Mouse (Mus musculus) kidney, adult 8-10 months (tissue): ENCODE data around the gene Mad2l1.

ENCODE experiments used
- DNase-seq, 2 experiments: peaks; one replicate each; pipeline ENCODE4 v3.0.0; 2022

Mad2l1 gene

DNA sequence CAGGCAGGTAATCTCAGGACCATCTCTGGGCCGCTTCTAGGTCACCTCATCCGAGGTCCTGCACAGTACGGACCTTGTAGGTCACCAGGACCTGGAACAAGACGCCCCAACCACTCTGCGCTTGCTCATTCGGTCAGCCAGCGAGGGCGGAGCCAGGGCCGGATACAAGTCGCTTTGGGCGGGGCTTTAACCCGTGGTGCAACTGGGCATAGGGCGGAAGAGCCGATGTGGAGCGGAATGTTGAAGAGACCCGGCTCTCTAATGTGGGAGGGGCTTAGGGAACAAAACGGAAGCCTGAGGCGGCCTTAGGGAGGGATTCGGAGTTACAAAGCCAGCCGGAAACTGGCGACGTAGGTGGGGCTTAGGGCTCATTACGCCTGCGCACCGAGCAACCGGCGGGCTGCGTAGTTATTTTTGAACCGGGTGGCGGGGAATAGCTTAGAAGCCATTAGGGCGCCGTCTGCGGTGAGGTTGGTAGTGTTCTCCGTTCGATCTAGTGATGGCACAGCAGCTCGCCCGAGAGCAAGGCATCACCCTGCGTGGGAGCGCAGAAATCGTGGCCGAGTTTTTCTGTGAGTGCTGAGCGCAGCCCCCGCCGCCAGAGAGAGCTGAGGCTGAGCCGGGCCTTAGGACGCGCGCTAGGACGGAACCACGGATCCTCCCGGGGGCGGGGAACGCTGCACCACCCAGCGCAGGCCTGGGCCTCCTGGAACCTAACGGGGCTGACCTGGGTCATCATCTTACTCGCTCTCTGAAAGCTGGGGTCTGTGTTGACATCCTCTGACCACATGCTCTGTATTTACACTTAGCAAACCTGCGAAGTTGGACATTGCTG, at the start of gene Mad2l1:
Mad2l1 (plus strand) TSS at position 363 of the 835 bp plus-strand sequence.
- DNase-seq, result peak; percentile 99

DNA sequence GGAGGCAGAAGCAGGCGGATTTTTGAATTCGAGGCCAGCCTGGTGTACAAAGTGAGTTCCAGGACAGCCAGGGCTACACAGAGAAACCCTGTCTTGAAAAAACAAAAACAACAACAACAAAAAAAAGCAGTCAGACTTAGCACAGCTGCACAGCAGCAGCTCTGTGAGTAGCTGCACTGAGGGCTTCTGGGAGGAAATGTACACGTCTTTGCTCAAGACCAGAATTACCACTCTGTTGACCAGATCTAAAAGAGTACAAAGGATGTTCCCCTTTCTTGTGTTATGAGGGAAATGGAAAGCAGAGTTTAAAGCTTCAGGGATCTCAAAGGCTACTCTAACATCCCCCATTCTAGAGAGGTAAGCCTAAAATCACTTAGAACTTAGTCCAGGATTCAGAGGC, 41.5 kb upstream of the Mad2l1 start:
- no peak for DNase-seq

DNA sequence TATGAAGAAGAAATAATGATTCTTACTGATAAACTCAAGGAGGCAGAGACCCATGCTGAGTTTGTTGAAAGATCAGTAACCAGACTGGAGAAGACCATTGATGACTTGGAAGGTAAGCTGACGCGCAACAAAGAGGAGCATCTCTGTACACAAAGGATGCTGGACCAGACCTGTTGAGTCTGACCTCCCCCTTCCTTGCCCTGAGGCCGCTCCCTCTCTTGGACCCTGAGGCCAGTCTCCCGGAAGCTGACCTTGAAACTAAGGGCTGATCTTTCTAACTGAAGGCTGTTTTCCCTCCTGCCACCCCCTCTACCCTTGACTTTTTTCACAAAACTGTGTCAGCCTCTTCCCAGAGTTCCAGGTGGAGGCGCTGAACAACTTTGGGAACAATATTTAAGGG, 18.8 kb upstream of the Mad2l1 start:
- no peak for DNase-seq

DNA sequence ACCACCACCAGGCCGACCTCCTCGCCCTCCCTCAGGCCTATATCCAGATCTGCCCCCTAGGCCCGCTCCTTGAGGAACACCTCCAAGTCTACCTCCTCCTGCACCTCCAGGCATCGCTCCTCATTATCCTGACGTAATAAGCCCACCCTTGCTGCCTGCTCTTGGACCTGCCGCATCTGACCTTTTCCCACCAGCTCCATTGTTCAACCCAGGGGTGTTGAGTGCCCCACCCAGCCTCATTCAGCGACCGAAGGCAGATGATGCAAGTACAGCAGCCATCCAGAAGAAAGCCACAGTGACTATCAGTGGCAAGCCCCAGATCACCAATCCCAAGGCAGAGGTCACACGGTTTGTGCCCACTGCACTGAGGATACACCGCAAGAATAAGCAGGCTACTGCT, 6.8 kb upstream of the Mad2l1 start:
- DNase-seq, result no peak

DNA sequence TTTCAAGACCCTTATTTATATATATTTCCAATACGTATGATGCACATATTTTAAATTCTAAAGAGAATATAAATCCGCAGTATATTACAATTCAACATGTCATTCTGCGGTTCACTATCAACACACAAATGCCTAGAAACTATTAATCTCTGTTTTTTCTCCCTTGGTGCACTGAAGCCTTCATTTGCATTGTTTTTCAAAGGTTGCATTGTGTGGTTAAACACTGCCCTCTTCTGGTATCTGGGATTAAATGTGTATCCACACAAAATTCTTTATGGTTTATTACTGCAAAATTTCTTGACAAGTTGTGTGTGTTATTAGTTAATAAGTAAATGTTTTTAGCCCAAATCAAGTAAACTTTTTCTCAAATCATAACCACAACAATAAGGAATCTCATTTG, 1.9 kb upstream of the Mad2l1 start:
- peak in 1 of 2 experiments; percentile 18 for DNase-seq

DNA sequence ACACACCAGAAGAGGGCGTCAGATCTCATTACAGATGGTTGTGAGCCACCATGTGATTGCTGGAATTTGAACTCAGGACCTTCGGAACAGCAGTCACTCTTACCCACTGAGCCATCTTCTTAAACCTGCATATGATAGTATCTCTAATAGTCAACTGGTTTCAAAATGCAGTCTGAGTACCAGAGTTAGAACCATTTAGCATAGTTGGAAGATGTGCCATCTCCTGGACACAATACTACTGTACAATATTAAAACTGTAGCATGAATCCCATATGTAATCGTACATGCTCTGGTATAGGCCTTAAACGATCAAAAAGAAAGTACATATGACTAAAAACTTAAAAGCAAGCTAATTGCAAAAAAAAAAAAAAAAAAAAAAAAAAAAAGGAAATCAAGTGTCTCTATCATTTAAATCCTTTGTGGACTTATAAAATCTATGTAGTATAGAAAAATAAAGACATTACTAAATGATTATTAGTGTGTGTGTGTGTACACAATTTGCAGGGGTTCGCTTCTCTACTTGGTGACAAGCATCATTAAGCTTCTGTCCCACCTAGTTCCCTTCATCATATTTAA, 736 bp upstream of the Mad2l1 start:
- peak in 1 of 2 experiments; percentile 1 for DNase-seq

DNA sequence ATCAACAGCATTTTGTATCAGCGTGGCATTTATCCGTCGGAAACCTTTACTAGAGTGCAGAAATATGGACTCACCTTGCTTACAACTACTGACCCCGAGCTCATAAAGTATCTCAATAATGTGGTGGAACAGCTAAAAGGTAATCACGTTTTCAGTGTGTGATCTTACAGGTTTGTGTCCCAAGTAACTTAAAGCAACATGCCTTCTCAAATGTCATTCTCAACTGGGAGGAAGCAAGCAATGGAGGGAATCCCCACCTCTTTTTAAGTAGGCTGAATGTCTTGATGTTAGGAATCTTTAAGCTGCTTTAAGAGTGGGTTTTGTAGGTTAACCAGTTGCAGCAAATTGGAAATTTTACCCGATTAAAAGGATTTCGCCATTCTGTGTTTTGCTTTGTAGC, 776 bp downstream of the Mad2l1 start:
- DNase-seq, result no peak

DNA sequence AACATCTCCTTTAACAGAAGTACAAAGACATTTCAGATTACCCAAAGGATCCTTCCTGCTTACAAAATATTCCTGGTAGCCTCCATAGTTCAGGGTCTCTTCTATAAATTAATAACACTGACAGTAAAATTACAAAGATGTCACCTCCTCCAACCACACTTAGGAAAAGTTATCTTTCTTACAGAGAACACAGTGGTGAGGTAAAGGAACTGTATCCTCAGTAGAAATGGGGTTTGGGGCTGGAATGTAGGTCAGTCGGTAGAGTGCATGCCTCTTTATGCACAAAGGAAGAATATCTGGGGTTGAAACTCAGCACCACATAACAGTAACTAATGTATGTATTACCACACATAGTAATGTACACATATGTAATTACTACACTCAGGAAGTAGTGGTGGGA, 24.8 kb downstream of the Mad2l1 start, which contains the start of gene Vmn1r32:
Vmn1r32 (minus strand) TSS at position 101 of the 400 bp plus-strand sequence.
- DNase-seq, result no peak

DNA sequence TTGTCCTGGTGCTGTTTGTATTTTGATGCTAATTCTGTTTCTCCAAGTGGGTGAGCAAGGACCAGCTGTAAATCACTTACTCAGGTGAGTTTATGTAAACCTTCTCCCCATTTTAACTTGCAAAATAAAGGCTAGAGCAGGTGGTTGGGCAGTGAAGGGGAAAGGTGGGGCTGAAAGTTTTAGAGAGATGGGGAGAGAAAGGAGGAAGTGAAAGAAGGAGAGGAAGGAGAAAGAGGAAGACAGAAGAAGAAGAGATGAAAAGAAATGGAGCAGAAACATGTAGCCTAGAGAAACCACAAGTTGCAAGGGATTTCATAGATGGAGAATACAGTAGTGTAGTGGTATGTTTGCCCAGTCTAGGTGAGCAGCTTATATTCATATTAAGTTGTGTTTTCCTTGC, 60.6 kb downstream of the Mad2l1 start:
- no peak for DNase-seq
